Mouse (Mus musculus) monocyte, adult 2 months (primary cell): ENCODE results near the gene Tssc4.

Experiments used
- DNase-seq, 2 experiments: peaks; one replicate each; pipeline ENCODE4 v3.0.0; 2022; ENCODE audit warnings: low spot score in 2 of 2, low read depth in 1 of 2

Gene Tssc4

DNA sequence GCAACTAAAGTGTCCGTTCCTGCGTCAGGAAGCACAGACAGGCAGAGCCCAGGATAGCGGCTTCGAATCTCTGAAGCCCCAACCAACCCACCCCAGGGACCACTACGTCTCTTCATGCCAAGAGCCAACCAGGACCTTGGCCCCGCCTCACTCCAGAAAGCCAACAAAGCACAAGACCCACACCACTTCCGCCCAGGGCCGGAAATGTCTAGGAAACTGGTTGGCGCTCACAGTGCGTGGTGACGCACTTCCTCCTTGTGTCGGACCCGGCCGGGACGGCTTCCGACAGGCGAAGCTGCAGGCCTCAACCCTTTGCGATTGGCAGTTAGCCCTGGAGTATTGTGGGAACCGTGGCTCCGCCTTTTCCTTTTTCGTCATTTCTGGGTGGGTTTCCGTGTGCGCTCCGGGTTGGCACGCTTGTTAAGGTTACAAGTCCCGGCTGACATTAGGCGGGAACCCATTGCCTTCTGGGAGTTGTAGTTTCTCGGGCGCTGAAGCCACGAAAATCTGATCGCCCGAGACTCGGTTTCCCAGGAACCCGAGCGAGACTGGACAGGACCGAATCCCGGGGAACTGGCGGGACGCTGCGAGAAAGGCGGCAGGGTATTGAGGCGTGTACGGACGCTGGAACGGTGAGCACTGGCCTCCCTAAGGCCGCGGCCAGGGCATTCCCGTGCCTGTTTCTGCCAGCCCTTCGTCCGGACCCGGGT, at the start of gene Tssc4:
Gene Tssc4 (plus strand): TSS at position 368 of the 710 bp plus-strand sequence.
- peak; percentile 91 to 96 for DNase-seq

- DNase-seq = no peak
These were observed 49.0 kb upstream of the Tssc4 start for GRCm38 (mm10) chr7:143020040-143020439.

DNA sequence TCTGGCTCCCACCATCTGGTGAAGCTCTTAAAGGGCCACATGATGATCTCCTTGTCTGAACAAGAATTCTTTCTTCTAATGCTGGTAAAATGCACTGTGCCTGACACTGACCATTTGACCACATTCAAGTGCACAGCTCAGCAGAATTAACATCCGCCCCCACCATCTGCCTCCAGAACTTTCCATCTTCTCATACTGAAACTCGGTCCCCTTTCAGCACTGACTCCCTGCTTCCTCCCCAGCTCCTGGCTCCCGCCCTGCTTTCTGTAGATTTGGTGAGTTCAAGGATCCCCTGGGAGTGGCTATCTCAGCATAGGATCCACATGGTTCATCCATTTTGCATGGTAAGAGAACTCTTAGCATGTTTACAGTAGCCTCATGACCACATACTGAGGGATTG, 48.3 kb upstream of the Tssc4 start:
- DNase-seq = no peak

GRCm38 (mm10) chr7:143021356-143022164, 47.5 kb upstream of the Tssc4 start:
- no peak for DNase-seq

DNA sequence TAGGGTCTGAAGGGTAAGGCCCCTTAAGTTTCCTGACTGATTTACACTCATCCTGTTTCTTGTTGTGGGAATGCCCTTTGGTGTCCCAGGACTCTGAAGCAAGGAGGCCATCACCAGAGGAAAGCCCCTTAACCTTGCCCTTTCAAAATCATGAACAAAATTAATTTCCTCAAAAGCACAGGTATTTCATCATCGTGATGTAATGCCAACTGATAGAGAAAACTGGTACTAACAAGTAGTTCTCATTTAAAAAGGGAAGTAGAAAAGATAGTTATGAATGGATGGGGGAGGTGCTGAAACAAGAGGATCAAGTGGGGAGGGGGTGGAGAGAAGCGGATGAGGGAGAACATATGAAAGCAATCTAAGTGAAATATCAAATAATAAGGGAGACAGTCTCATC, 45.5 kb upstream of the Tssc4 start:
- DNase-seq = no peak

DNA sequence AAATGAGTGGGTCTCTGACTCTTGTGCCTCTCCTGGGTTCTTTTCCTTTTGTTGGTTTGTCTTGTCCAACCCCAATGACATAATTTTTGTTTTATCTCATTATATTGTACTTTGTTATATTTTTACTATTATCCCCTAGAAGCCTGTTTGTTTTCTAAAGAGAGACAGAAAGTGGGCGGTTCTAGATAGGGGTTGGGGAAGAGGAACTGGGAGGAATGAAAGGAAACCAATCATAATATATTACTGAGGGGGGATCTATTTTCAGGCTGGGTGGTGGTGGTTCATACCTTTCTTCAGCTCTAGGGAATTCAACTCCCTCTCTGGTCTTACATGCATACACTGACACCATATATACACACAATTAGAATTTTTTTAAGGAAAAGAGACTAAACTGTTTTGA, 44.8 kb upstream of the Tssc4 start:
- no peak for DNase-seq

DNA sequence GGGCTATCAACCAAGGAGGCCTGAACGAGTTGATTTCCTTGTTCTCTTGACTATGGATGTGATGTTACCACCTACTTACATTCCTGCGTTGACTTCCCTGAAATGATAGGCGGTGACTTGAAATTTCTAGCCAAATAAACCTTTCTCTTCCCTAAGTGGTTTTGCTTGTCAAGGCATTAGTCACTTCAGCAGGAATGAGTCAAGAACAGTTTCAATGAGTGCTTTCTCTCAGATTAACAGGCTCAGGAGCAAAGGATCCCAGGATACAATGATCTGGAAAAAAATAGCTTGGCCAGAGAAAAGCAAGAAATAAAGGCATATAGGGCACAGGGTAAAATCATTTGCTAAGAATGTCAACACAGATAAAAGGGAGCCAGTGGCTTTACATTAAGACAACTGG, 43.6 kb upstream of the Tssc4 start:
- no peak for DNase-seq

DNA sequence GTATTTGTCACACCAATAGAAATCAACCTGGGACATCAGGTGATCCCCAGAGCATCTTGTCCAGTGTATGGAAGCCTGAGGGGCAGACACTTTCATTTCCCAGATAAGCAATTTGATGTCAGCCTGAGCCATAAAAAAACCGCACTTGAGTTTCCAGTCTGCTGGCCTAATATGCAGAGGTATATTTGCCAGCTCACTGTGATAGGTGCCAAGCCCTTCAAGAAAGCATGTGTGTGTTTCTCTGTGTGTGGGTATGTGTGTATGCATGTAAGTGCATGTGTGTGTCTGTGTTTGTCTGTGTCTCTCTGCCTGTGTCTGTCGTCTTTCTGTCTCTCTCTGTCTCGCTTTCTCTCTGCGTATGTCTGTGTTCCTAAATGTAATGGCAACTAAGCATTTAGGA, 41.9 kb upstream of the Tssc4 start:
- no peak for DNase-seq

DNA sequence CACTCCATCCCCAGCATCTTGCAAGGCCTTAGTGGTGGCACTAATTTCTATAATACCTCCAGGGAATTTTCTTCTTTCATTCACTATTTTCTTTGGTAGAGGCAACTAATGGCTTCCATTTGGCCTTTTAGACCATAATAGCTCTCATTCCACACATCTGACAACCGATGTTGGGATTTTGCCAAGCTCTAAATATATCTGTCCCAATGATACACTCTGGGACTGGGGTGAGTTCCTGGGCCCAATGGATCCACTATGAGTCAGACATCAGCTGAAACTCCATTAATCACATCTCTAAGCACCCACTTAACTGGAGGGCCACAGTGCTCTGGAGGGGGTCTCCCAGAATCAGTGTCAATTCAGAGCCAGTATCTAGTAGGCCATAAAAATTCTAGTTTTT, 37.2 kb upstream of the Tssc4 start:
- no peak for DNase-seq

DNA sequence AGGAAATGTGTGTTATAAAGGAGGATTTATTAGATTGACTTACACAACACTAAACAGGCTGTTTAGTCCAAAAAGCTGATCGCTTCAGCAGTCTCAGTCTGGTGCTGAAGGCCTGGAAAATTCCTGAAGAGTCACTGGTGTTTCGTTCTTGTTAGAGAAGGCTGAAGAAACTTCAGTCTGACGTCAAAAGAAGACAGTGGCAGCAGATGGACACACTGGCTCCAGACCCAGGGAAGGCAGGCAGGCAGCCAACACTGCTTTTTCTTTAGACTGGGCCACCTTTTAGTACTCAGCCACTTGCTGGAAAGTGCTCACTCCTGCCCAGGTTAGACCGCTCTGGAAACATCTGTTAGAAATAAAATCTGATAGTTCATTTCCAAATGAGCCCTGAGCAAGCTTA, 35.5 kb upstream of the Tssc4 start:
- no peak for DNase-seq

- no peak for DNase-seq
These were observed 34.9 kb upstream of the Tssc4 start for GRCm38 (mm10) chr7:143034112-143034511.

- DNase-seq = no peak
These were observed 34.3 kb upstream of the Tssc4 start for GRCm38 (mm10) chr7:143034519-143035450.

- no peak for DNase-seq
These were observed 32.3 kb upstream of the Tssc4 start for GRCm38 (mm10) chr7:143036787-143037186.

- DNase-seq = no peak
These were observed 31.7 kb upstream of the Tssc4 start for GRCm38 (mm10) chr7:143037306-143037705.

DNA sequence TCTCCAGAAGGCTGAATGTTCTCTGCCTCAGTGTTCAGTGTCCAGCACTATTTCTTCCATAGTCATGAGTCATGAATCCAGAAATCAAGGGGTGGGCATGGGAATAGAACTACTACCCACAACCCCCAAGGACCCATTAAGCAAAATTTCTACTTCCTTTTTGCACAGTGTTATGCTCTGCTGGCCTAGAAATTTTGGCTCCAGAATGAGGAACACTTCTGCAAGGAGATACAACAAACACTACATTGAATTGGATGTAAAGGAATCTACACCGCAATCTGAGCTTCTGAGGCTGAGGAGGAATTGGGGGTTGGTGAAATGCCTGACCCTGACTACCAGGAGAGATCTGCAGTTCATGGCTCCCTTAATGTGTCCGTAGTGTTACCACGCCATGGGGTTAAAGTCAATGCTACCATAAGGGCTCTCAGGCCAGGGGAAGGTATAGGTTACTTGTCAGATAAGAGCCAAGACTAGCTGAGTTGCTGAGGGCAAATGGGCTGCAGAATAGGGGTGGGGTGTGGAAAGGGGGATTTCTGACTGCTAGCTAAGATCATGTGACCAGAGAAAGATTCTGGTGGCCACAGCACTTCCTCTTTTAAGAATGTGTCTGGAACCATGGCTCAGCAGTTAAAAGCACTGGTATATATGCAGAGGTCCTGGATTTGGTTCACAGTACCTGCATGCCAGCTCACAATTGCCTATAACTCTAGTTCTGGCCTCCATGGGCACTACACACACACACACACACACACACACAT, 30.7 kb upstream of the Tssc4 start:
- no peak for DNase-seq

DNA sequence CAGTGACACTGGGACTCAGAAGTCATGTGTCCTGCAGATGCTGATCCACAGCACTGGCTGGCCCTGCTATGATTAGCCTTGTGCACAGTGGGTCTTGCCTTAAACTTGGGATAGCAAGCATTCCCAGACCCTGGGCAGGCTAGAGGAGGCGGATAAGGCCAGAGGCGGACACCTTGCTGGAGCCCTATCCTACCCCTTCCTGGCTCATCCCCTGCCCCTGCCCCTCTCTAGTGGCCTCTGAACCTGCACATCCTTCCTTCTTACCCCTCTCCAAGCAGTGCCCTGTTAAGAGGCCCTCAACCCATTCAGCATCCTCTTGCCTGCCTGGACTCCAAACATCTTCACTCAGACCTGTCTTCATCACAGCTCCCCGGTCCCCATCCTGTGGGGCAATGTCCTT, 28.5 kb upstream of the Tssc4 start:
- DNase-seq = no peak

DNA sequence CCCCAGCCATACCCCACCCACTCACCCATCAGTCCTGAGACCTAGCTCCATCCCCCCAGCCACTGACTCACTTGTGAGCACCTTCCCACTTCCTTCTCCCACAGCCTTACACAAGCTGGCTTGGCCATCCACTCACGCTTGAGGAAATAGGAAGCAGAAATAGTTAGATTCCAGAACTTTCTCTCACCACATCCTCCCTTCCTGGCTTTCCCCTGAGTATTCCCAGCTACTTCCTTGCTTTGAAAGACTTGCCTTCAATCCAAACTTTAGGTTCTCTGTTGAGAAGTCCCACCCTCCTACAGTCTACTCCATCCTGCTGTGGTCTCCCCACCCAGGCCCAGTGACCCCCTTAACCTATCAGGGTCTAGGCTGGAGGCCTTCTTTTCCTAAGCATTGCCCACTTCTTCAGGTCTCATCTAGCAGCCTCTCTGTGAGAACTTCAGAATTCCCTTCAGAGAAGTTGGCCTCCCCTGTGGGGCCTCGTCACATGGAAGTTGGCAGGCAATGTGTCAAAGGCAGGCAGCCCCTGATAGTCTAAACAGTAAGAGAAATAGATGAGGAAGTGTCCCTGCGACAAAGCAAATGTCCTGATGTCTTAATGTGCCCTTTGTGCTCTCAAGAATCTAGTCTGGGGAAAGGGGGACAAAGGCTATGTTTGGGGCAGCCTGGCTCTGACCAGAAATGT, 27.8 kb upstream of the Tssc4 start:
- no peak for DNase-seq

GRCm38 (mm10) chr7:143042089-143042488, 27.0 kb upstream of the Tssc4 start:
- no peak for DNase-seq

GRCm38 (mm10) chr7:143042897-143043300, 26.1 kb upstream of the Tssc4 start:
- no peak for DNase-seq
